Mouse (Mus musculus): ENCODE data around the gene Il21r. TPM values are rescaled to one million over a fixed set of nuclear protein-coding genes. Genes with fewer than 3 reads are reported as not detected.

The Il21r gene
- total and polyA plus RNA-seq, 2 experiments from 2014 or later = 0.12 TPM; not detected in 1

DNA sequence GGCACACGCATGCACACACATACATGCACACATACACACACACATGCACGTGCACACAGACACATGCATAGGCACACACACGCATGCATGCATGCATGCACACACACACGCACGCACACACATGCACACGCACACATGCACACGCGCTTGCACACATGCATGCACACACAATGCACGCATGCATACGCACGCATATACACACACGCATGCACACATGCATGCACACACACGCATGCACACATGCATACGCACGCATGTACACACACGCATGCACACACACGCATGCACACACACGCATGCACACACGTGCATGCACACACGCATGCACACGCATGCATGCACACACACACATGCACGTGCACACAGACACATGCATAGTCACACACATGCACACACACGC lies 16.9 kb upstream of the Il21r start:
- ATAC-seq (ENCODE audit: insufficient read depth, low read depth) (no peak), DNase-seq (ENCODE audit: low spot score) (no peak)
- no peak for TF ChIP-seq CTCF (IDR thresholded peaks at IDR 0.05; ENCODE audit: low read depth)
- no peak for TF ChIP-seq EP300 (IDR thresholded peaks at IDR 0.05; ENCODE audit: low read depth)
- no peak overlapping the region for H3K4me2 ChIP-seq (ENCODE audit: low read depth, low read length)
- H3K27me3 ChIP-seq (ENCODE audit: control insufficient read depth, insufficient read depth, low read length) = no peaks in the 10 kb centered on the region
- H3K4me3 ChIP-seq (ENCODE audit: low read depth, low read length) = no peak overlapping the region
- no peaks in the 10 kb centered on the region for H3K4me1 ChIP-seq (ENCODE audit: control insufficient read depth, insufficient read depth)
- no peak overlapping the region for H3K27ac ChIP-seq (ENCODE audit: low read depth)
- WGBS = 97% methylated on average over 23 of the region's 23 CpGs
- H3K9ac ChIP-seq (replicated peaks; ENCODE audit: low read depth, low read length) = no peak overlapping the region
- H3K9me3 ChIP-seq (replicated peaks; ENCODE audit: control insufficient read depth, low read length) = no peaks in the 10 kb centered on the region
- no peaks in the 10 kb centered on the region for H3K36me3 ChIP-seq (replicated peaks; ENCODE audit: control insufficient read depth, insufficient read depth, low read length)

DNA sequence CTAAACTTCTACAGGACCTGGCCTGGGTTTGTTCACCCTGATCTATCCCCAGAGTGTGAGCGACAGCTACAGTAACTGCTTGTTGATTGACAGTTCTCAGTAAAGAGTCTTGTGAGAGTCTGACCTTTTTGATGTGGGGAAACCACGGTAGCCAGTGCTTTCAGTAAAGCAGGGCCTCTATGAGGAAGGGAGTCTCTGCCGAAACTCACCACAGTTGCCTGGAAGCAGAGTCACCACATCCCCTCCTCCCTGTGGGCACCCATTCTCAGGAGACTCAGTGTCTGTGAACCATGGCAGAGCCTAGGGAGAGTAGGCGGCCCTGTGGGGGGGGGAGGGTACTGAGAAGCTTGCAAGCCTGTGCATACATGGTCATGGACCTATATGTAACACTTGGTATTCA lies 14.5 kb upstream of the Il21r start:
- no peaks in the 10 kb centered on the region for H3K27me3 ChIP-seq (ENCODE audit: control insufficient read depth, insufficient read depth, low read length)
- ATAC-seq (ENCODE audit: insufficient read depth, low read depth) (no peak), DNase-seq (ENCODE audit: low spot score) (no peak)
- no peak overlapping the region for H3K9ac ChIP-seq (replicated peaks; ENCODE audit: low read depth, low read length)
- 78% methylated on average over 4 of the region's 4 CpGs for WGBS
- H3K27ac ChIP-seq (ENCODE audit: low read depth) = no peak overlapping the region
- no peaks in the 10 kb centered on the region for H3K4me1 ChIP-seq (ENCODE audit: control insufficient read depth, insufficient read depth)
- TF ChIP-seq CTCF (IDR thresholded peaks at IDR 0.05; ENCODE audit: low read depth) (no peak), EP300 (IDR thresholded peaks at IDR 0.05; ENCODE audit: low read depth) (no peak)
- no peak overlapping the region for H3K4me2 ChIP-seq (ENCODE audit: low read depth, low read length)
- no peak overlapping the region for H3K4me3 ChIP-seq (ENCODE audit: low read depth, low read length)
- H3K9me3 ChIP-seq (replicated peaks; ENCODE audit: control insufficient read depth, low read length) = no peaks in the 10 kb centered on the region
- H3K36me3 ChIP-seq (replicated peaks; ENCODE audit: control insufficient read depth, insufficient read depth, low read length) = no peaks in the 10 kb centered on the region

DNA sequence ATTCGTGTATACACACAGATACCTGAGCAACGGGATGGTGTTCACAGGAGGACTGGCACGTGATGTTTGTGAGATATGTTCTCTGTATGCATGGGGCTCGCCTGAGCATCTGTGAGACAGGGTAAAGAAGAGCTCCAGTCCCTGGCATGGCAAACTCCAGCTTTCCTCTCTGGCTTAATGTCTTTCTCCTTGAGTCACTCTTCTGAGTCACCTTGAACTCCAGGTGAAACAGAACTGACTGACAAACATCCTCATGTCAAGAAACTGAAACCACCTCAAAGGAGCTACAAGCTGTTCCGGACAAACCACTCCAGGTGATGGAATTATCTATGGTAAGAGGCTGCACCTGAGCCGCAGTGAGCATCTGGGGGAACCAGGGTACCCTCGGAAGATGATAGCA lies 13.3 kb upstream of the Il21r start:
- no peak overlapping the region for H3K9ac ChIP-seq (replicated peaks; ENCODE audit: low read depth, low read length)
- no peak overlapping the region for H3K4me3 ChIP-seq (ENCODE audit: low read depth, low read length)
- no peaks in the 10 kb centered on the region for H3K9me3 ChIP-seq (replicated peaks; ENCODE audit: control insufficient read depth, low read length)
- no peak overlapping the region for H3K4me2 ChIP-seq (ENCODE audit: low read depth, low read length)
- TF ChIP-seq CTCF (IDR thresholded peaks at IDR 0.05; ENCODE audit: low read depth) = no peak
- no peak for TF ChIP-seq EP300 (IDR thresholded peaks at IDR 0.05; ENCODE audit: low read depth)
- 82% methylated on average over 7 of the region's 7 CpGs for WGBS
- H3K27ac ChIP-seq (ENCODE audit: low read depth) = no peak overlapping the region
- no peak for DNase-seq (ENCODE audit: low spot score)
- no peaks in the 10 kb centered on the region for H3K36me3 ChIP-seq (replicated peaks; ENCODE audit: control insufficient read depth, insufficient read depth, low read length)
- H3K27me3 ChIP-seq (ENCODE audit: control insufficient read depth, insufficient read depth, low read length) = no peaks in the 10 kb centered on the region
- no peaks in the 10 kb centered on the region for H3K4me1 ChIP-seq (ENCODE audit: control insufficient read depth, insufficient read depth)
- no peak for ATAC-seq (ENCODE audit: insufficient read depth, low read depth)

DNA sequence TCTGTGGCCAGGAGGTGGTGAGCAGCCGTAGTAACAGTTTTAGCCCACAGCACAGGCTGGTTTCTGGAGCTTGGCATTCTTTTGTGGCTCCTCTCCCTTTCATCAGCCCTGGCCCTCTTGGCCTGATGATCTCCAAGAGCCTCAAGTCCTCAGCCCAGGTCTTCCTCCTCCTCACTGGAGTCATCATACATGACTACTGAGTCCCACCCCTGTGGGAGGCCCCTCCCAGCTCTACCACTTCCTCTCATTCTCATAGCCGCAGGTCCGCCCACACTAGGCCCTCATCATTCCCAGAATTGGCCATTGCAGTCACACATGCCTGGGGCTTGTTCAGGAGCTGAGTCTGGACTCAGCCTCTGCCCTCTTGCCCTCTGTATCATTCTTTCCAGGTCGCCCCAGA lies 9.4 kb upstream of the Il21r start:
- DNase-seq (ENCODE audit: low spot score) (no peak), ATAC-seq (ENCODE audit: insufficient read depth, low read depth) (no peak)
- Histone ChIP-seq H3K4me2 (ENCODE audit: low read depth, low read length) (no peak overlapping the region), H3K4me3 (ENCODE audit: low read depth, low read length) (no peak overlapping the region), H3K9me3 (replicated peaks; ENCODE audit: control insufficient read depth, low read length) (no peaks in the 10 kb centered on the region), H3K9ac (replicated peaks; ENCODE audit: low read depth, low read length) (no peak overlapping the region), H3K27ac (ENCODE audit: low read depth) (no peak overlapping the region), H3K27me3 (ENCODE audit: control insufficient read depth, insufficient read depth, low read length) (no peaks in the 10 kb centered on the region), H3K36me3 (replicated peaks; ENCODE audit: control insufficient read depth, insufficient read depth, low read length) (no peaks in the 10 kb centered on the region), H3K4me1 (ENCODE audit: control insufficient read depth, insufficient read depth) (no peaks in the 10 kb centered on the region)
- WGBS = 76% methylated on average over 4 of the region's 4 CpGs
- TF ChIP-seq EP300 (IDR thresholded peaks at IDR 0.05; ENCODE audit: low read depth) (no peak), CTCF (IDR thresholded peaks at IDR 0.05; ENCODE audit: low read depth) (no peak)

DNA sequence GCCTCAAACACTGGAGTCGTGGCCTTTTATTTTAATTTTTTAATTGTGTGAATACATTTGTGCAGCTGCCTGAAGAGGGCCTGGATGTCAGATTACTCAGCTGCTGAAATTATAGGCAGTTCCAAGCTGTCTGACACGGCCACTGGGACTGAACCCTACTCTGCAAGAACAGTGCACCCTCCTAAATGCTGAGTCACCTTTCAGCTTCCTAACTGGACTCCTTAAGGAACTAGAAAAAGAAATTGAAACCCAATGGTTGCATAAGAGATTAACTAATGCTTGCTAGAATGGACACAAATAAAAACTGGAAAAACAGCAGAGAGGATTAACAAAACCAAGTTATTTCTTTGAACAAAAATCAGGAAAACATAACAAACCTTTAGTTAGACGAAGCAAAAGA lies 6.8 kb upstream of the Il21r start:
- no peaks in the 10 kb centered on the region for H3K36me3 ChIP-seq (replicated peaks; ENCODE audit: control insufficient read depth, insufficient read depth, low read length)
- DNase-seq (ENCODE audit: low spot score) (no peak), ATAC-seq (ENCODE audit: insufficient read depth, low read depth) (no peak)
- H3K4me1 ChIP-seq (ENCODE audit: control insufficient read depth, insufficient read depth) = no peaks in the 10 kb centered on the region
- no peaks in the 10 kb centered on the region for H3K27me3 ChIP-seq (ENCODE audit: control insufficient read depth, insufficient read depth, low read length)
- no peaks in the 10 kb centered on the region for H3K9me3 ChIP-seq (replicated peaks; ENCODE audit: control insufficient read depth, low read length)
- H3K9ac ChIP-seq (replicated peaks; ENCODE audit: low read depth, low read length) = no peak overlapping the region
- TF ChIP-seq CTCF (IDR thresholded peaks at IDR 0.05; ENCODE audit: low read depth) (no peak), EP300 (IDR thresholded peaks at IDR 0.05; ENCODE audit: low read depth) (no peak)
- no peak overlapping the region for H3K27ac ChIP-seq (ENCODE audit: low read depth)
- WGBS = 67% methylated on average over 3 of the region's 3 CpGs
- H3K4me2 ChIP-seq (ENCODE audit: low read depth, low read length) = no peak overlapping the region
- no peak overlapping the region for H3K4me3 ChIP-seq (ENCODE audit: low read depth, low read length)

DNA sequence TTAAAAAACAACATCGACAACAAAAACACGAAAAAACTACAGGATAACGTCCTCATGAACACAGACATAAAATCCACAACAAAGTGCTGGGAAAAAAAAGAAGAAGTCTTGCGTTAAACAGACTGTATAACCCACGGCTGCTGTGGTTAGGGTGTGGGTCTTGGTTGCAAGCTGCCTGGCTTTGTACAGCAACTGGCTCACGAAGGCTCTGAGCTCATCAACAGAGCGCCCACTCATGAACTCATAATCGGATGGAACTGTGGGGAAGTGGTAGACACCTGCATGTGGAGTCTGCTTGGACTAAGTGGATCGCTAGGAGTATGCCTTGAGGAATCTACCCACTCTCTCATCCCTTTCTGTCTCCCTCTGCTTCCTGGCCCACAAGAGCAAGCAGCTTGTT lies 6.1 kb upstream of the Il21r start:
- Histone ChIP-seq H3K4me1 (ENCODE audit: control insufficient read depth, insufficient read depth) (no peaks in the 10 kb centered on the region), H3K27me3 (ENCODE audit: control insufficient read depth, insufficient read depth, low read length) (no peaks in the 10 kb centered on the region), H3K9me3 (replicated peaks; ENCODE audit: control insufficient read depth, low read length) (no peaks in the 10 kb centered on the region), H3K9ac (replicated peaks; ENCODE audit: low read depth, low read length) (no peak overlapping the region), H3K36me3 (replicated peaks; ENCODE audit: control insufficient read depth, insufficient read depth, low read length) (no peaks in the 10 kb centered on the region), H3K27ac (ENCODE audit: low read depth) (no peak overlapping the region), H3K4me2 (ENCODE audit: low read depth, low read length) (no peak overlapping the region), H3K4me3 (ENCODE audit: low read depth, low read length) (no peak overlapping the region)
- 84% methylated on average over 9 of the region's 9 CpGs for WGBS
- no peak for DNase-seq (ENCODE audit: low spot score)
- TF ChIP-seq CTCF (IDR thresholded peaks at IDR 0.05; ENCODE audit: low read depth) (no peak), EP300 (IDR thresholded peaks at IDR 0.05; ENCODE audit: low read depth) (no peak)
- ATAC-seq (ENCODE audit: insufficient read depth, low read depth) = no peak
